Comparison of ENCODE assay signal across 8 mouse cellular contexts in the genomic region with DNA sequence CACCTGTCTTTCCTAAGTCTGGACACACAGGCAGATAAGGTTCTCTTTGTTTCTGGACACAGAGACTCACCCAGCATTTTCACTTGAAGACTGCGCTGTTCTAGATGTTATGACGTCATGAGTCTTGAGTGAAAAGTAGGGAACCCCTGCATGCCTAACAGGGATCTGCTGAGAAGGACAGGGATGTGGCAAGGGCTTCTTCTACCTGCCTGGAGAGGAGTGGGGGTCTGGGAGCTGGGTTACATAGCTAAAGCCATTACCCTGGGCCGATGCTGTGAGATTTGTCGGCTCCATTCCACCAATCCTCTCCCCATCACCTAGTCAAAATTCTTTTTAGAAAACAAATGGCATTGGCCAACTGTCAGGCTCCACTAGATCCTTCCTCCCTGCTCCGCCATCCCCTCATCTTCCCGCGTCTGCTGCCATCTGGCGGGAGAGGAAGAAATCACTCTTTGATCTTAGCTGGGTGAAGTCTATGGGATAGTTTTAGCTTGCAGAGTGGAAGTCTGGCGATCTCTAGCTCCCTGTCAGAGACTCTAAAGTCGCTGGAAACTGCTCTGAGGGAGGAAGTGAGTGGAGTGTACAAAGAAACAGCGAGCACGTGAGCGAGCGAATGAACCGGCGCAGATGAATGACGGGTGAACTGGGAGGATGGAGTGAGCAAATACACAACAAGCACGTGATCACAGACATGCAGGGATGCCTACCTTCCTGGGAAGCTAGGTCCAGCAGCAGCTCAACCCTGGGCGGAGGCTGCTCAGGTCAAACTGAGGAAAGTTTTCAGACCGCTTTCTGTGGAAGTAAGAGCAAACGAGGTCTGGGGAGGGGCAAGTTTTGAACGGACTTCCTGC. TPM values are rescaled to one million over a fixed set of nuclear protein-coding genes. Genes with fewer than 3 reads are reported as not detected.
A peak's percentile ranks its signal among the peaks of the same experiment; 100 is the strongest.
DNase-seq lines count a peak whose midpoint lies in the region; ATAC-seq lines count a peak whose summit lies in the region.

No protein-coding gene starts in this region.

- H3K9me3 ChIP-seq in forebrain, embryonic 14.5 days (replicated peaks; ENCODE audit: control insufficient read depth, low read length), result no peaks in the 10 kb centered on the region
- H3K9me3 ChIP-seq in liver, embryonic 16.5 days (replicated peaks; ENCODE audit: control insufficient read depth, low read length), result no peaks in the 10 kb centered on the region
- no peaks in the 10 kb centered on the region; the same call in 1 of the 2 replicates for H3K9me3 ChIP-seq in neural tube, embryonic 15.5 days (replicated peaks)

- no peaks in the 10 kb centered on the region for H3K36me3 ChIP-seq in forebrain, embryonic 14.5 days (ENCODE audit: control insufficient read depth, insufficient read depth, low read length)
- no peaks in the 10 kb centered on the region for H3K36me3 ChIP-seq in liver, embryonic 16.5 days (ENCODE audit: control insufficient read depth, insufficient read depth)
- H3K36me3 ChIP-seq in neural tube, embryonic 15.5 days, result no peaks in the 10 kb centered on the region

- no peaks in the 10 kb centered on the region for H3K27me3 ChIP-seq in forebrain, embryonic 14.5 days (replicated peaks; ENCODE audit: control insufficient read depth, insufficient read depth, low read length)
- peaks cover 2% of the 10 kb centered on the region; the same call in 1 of the 2 replicates for H3K27me3 ChIP-seq in liver, embryonic 16.5 days (ENCODE audit: control insufficient read depth, insufficient read depth, low read depth, low read length)
- 0 out of 2 replicates have a peak, but pooled peaks cover 8% of the 10 kb centered on the region for H3K27me3 ChIP-seq in neural tube, embryonic 15.5 days (replicated peaks)

- peak; percentile 76 for ATAC-seq in forebrain, embryonic 14.5 days
- no peak for ATAC-seq in liver, embryonic 16.5 days (ENCODE audit: low read depth)
- ATAC-seq in neural tube, embryonic 15.5 days (ENCODE audit: low FRiP score), result peak; percentile 84

- peak overlapping the region; percentile 14; the same call in 1 of the 2 replicates for H3K4me3 ChIP-seq in forebrain, embryonic 14.5 days (ENCODE audit: low read depth, low read length)
- no peak overlapping the region for H3K4me3 ChIP-seq in liver, embryonic 16.5 days (ENCODE audit: low read depth, low read length)
- H3K4me3 ChIP-seq in neural tube, embryonic 15.5 days (replicated peaks), result peak overlapping the region; percentile 11

- DNase-seq in CD4-positive, CD25-positive, alpha-beta regulatory T cell, adult 2 months (ENCODE audit: low read depth, low spot score), result peak; percentile 77
- peak; percentile 43 for DNase-seq in c-Kit-positive CD71-negative TER-119-negative erythroid progenitor cells, embryonic 14.5 days (ENCODE audit: low read depth)
- peak; percentile 87 for DNase-seq in forebrain, embryonic 14.5 days (ENCODE audit: low spot score)
- DNase-seq in heart, postnatal 14 days, result peak; percentile 78 to 87
- DNase-seq in kidney, postnatal 4 days, result peak; percentile 86
- peak; percentile 45 for DNase-seq in testis, postnatal 14 days (ENCODE audit: low spot score)

- intact Hi-C loops in heart, postnatal 14 days (cut with DNase I), result loop anchor here (1.0 to 5.0 kb wide), 2 partner anchors 65 to 123 kb away; a partner anchor contains a TSS

- H3K4me2 ChIP-seq in forebrain, embryonic 14.5 days (ENCODE audit: low read length), result peak overlapping the region; percentile 45
- H3K4me2 ChIP-seq in liver, embryonic 16.5 days (ENCODE audit: low read depth, low read length), result 0 out of 2 replicates have a peak overlapping the region, but pooled peaks have one; percentile 23
- H3K4me2 ChIP-seq in neural tube, embryonic 15.5 days, result peak overlapping the region; percentile 51

- 11% methylated on average over 22 of the region's 22 CpGs for WGBS in forebrain, embryonic 14.5 days
- 9% methylated on average over 22 of the region's 22 CpGs for WGBS in liver, embryonic 16.5 days (ENCODE audit: insufficient replicate concordance)
- 17% methylated on average over 22 of the region's 22 CpGs for WGBS in neural tube, embryonic 15.5 days

- no peaks in the 10 kb centered on the region for H3K4me1 ChIP-seq in forebrain, embryonic 14.5 days (ENCODE audit: control insufficient read depth, insufficient read depth, low read length)
- H3K4me1 ChIP-seq in liver, embryonic 16.5 days (ENCODE audit: control insufficient read depth, low read depth, low read length), result no peaks in the 10 kb centered on the region
- H3K4me1 ChIP-seq in neural tube, embryonic 15.5 days, result 0 out of 2 replicates have a peak, but pooled peaks cover 9% of the 10 kb centered on the region

- H3K9ac ChIP-seq in forebrain, embryonic 14.5 days (ENCODE audit: low read length), result no peak overlapping the region
- no peak overlapping the region for H3K9ac ChIP-seq in liver, embryonic 16.5 days (ENCODE audit: low read depth, low read length)
- H3K9ac ChIP-seq in neural tube, embryonic 15.5 days (replicated peaks), result 0 out of 2 replicates have a peak overlapping the region, but pooled peaks have one; percentile 4

- H3K27ac ChIP-seq in forebrain, embryonic 14.5 days (ENCODE audit: low read depth, low read length), result no peak overlapping the region
- H3K27ac ChIP-seq in liver, embryonic 16.5 days (ENCODE audit: low read length), result no peak overlapping the region
- H3K27ac ChIP-seq in neural tube, embryonic 15.5 days (replicated peaks), result no peak overlapping the region

RNA-seq across cellular contexts. Expression of a gene that starts 25.9 kb away (rescaled TPM):
- polyA plus RNA-seq in forebrain, embryonic 14.5 days (2014; fragmentation: Nextera tagmentation; extraction: Ambion mirVana), result not detected in 2 replicates
- total RNA-seq in heart, postnatal 14 days (2021), result not detected
- polyA plus RNA-seq in liver, embryonic 16.5 days (2015; fragmentation: Nextera tagmentation; extraction: Ambion mirVana), result not detected in 2 replicates
- not detected in 2 replicates for polyA plus RNA-seq in neural tube, embryonic 15.5 days (2015; fragmentation: Nextera tagmentation; extraction: Ambion mirVana)
